Mouse (Mus musculus): ENCODE measurements around the gene Cpt1a.

The Cpt1a gene

DNA sequence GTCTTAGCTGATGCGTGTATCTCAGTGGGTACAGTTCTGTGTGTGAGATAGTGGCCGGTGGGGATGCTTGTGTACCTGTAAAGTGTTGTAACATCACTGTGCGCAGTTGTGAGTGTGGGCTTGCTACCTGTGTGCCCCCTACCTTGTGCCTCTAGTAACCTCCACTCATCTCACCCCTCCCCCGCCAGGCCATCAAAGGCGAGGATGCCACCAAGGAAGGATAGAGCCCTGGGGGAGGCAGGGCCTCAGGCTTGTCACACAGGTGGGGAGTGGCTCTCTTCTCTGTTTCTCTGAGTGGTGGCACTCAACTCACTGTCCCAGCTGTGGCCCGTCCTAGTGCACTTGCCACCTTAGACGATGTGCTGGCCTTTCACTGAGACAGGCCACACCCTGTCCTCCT, 108.9 kb downstream of the Cpt1a start:
- no peak for DNase-seq

DNA sequence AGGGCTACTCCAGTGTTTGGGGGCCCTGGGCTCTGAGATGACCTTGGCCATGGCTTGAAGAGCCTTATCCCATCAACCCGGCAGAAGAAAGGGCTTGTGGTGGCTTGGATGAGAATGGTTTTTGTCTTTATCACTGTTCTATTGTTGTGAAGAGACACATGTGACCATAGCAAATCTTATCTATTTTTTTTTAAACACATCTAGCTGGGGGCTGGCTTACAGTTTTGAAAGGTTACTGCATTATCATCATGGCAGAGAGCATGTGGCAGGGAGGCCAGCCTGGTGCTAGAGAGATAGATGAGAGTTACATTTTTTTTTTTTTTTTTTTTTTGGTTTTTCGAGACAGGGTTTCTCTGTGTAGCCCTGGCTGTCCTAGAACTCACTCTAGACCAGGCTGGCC, 109.8 kb downstream of the Cpt1a start:
- DNase-seq: no peak

DNA sequence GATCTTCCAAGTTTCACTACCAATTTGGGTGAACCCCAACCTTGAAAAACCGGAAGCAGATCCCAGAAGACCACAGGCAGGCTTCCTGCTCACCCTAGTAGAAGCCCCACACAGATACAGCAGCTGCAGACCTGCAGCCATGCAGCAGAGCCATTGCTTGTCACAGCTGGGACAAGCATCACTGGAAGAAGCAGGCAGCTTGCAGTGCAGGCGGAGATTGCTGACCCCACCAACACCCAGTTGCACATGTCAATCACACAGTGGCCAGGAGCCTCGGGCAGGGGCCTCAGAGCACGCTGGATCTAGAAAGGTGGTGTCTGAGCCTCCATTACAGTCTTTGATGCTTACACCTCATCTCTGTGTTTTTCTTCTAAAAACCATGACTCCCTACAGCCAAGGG, 112.0 kb downstream of the Cpt1a start:
- DNase-seq: no peak

DNA sequence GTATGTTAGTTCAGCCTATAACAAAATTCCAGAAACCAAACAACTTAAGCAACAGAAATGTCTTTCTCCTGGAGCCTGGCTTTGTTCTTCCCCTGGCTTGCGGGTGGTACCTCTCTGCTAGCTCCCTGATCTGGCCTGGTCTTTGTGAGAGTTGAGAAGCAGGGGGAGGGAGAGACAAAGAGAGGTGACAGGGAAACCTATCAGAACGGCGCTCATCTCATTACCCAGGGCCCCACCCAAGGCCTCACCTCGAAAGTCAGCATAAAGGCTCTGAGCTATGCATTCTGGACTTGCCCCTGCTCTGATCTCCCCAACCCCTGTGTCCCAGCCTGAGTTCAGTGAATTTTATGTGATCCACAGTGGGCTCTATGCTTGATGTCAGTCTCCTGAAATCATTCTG, 112.5 kb downstream of the Cpt1a start:
- DNase-seq: no peak
